Mouse (Mus musculus): ENCODE results near the gene Ncoa6. TPM values are rescaled to one million over a fixed set of nuclear protein-coding genes. Genes with fewer than 3 reads are reported as not detected.

The Ncoa6 gene
- total and polyA plus RNA-seq, 2 experiments from 2014 or later, result 26.8 to 45.8 TPM

DNA sequence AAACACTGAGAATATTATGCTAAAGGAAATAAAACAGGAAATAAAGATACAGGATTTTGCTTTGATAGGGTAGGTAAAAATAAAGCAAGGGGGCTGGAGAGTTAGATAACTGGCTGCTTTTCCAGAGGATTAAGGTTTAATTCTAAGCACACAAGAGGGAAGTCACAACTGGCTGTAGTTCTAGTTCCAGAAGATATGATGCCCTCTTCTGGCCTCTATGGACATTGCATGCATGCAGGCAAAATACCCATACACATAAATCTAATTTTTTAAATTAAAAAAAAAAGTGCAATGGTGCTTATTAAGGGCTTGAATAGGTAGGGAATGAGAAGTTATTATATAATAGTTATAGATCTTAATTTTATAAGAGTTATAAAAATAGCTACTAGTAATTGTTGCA lies 37.2 kb downstream of the Ncoa6 start:
- peak; percentile 55 for TF ChIP-seq CTCF (IDR thresholded peaks at IDR 0.05; ENCODE audit: low read depth)
- peaks cover 23% of the 10 kb centered on the region for H3K36me3 ChIP-seq (ENCODE audit: insufficient read depth)
- no peaks in the 10 kb centered on the region for H3K4me1 ChIP-seq (ENCODE audit: insufficient read depth)
- H3K27me3 ChIP-seq (ENCODE audit: insufficient read depth, low read length), result no peaks in the 10 kb centered on the region
- no peak overlapping the region for H3K9ac ChIP-seq
- H3K4me3 ChIP-seq (ENCODE audit: low read depth, low read length), result no peak overlapping the region
- ATAC-seq, result no peak
- H3K9me3 ChIP-seq (ENCODE audit: low read length), result no peaks in the 10 kb centered on the region
- peak; percentile 4 for DNase-seq
- H3K4me2 ChIP-seq (ENCODE audit: low read depth), result no peak overlapping the region
- H3K27ac ChIP-seq (ENCODE audit: low read depth, low read length), result no peak overlapping the region

- no peak for ATAC-seq
- Histone ChIP-seq H3K4me2 (ENCODE audit: low read depth) (no peak overlapping the region), H3K9me3 (ENCODE audit: low read length) (no peaks in the 10 kb centered on the region), H3K4me3 (ENCODE audit: low read depth, low read length) (no peak overlapping the region), H3K27me3 (ENCODE audit: insufficient read depth, low read length) (no peaks in the 10 kb centered on the region), H3K27ac (ENCODE audit: low read depth, low read length) (no peak overlapping the region), H3K9ac (no peak overlapping the region), H3K4me1 (ENCODE audit: insufficient read depth) (no peaks in the 10 kb centered on the region), H3K36me3 (ENCODE audit: insufficient read depth) (peaks cover 26% of the 10 kb centered on the region)
- TF ChIP-seq CTCF (IDR thresholded peaks at IDR 0.05; ENCODE audit: low read depth), result no peak
- WGBS, result 83% methylated on average over 2 of the region's 2 CpGs
- no peak for DNase-seq
Measured at GRCm38 (mm10) chr2:155420911-155421310, 52.8 kb downstream of the Ncoa6 start.

GRCm38 (mm10) chr2:155404635-155405034 lies 69.1 kb downstream of the Ncoa6 start:
- Histone ChIP-seq H3K36me3 (ENCODE audit: insufficient read depth) (peaks cover 62% of the 10 kb centered on the region), H3K9ac (no peak overlapping the region), H3K9me3 (ENCODE audit: low read length) (no peaks in the 10 kb centered on the region), H3K27ac (ENCODE audit: low read depth, low read length) (no peak overlapping the region), H3K4me2 (ENCODE audit: low read depth) (no peak overlapping the region), H3K27me3 (ENCODE audit: insufficient read depth, low read length) (no peaks in the 10 kb centered on the region), H3K4me1 (ENCODE audit: insufficient read depth) (no peaks in the 10 kb centered on the region), H3K4me3 (ENCODE audit: low read depth, low read length) (no peak overlapping the region)
- DNase-seq (no peak), ATAC-seq (no peak)
- no peak for TF ChIP-seq CTCF (IDR thresholded peaks at IDR 0.05; ENCODE audit: low read depth)
- WGBS, result 95% methylated on average over 1 of the region's 1 CpGs

DNA sequence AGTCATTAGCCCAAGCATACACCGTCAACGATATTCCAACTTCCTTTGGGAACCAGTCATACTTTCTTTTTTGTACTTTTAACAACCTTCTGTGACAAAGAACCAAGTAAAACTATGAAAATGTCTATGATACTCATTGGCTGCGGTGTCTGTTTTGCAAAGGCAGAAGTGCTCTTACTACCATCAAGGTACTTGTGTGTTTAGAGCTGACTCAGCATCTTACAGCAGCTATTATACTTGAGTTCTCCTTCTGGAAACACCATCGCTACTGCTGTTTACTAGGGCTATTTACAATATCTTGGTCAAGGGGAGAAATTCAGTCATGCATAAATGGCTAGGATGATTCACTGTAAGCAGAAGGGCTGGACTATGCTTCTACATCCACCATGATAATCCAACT lies 71.8 kb downstream of the Ncoa6 start:
- DNase-seq (no peak), ATAC-seq (no peak)
- no peaks in the 10 kb centered on the region for H3K4me1 ChIP-seq (ENCODE audit: insufficient read depth)
- 95% methylated on average over 4 of the region's 4 CpGs for WGBS
- TF ChIP-seq CTCF (IDR thresholded peaks at IDR 0.05; ENCODE audit: low read depth), result no peak
- H3K4me2 ChIP-seq (ENCODE audit: low read depth), result no peak overlapping the region
- no peak overlapping the region for H3K9ac ChIP-seq
- H3K9me3 ChIP-seq (ENCODE audit: low read length), result no peaks in the 10 kb centered on the region
- peaks cover 56% of the 10 kb centered on the region for H3K36me3 ChIP-seq (ENCODE audit: insufficient read depth)
- H3K27me3 ChIP-seq (ENCODE audit: insufficient read depth, low read length), result no peaks in the 10 kb centered on the region
- H3K27ac ChIP-seq (ENCODE audit: low read depth, low read length), result no peak overlapping the region
- H3K4me3 ChIP-seq (ENCODE audit: low read depth, low read length), result no peak overlapping the region

- peaks cover 49% of the 10 kb centered on the region for H3K36me3 ChIP-seq (ENCODE audit: insufficient read depth)
- no peak overlapping the region for H3K9ac ChIP-seq
- H3K27me3 ChIP-seq (ENCODE audit: insufficient read depth, low read length), result no peaks in the 10 kb centered on the region
- no peak for TF ChIP-seq CTCF (IDR thresholded peaks at IDR 0.05; ENCODE audit: low read depth)
- no peak overlapping the region for H3K4me2 ChIP-seq (ENCODE audit: low read depth)
- ATAC-seq (no peak), DNase-seq (no peak)
- no peak overlapping the region for H3K4me3 ChIP-seq (ENCODE audit: low read depth, low read length)
- no peaks in the 10 kb centered on the region for H3K9me3 ChIP-seq (ENCODE audit: low read length)
- no peaks in the 10 kb centered on the region for H3K4me1 ChIP-seq (ENCODE audit: insufficient read depth)
- no peak overlapping the region for H3K27ac ChIP-seq (ENCODE audit: low read depth, low read length)
Measured at GRCm38 (mm10) chr2:155400276-155400675, 73.4 kb downstream of the Ncoa6 start.

DNA sequence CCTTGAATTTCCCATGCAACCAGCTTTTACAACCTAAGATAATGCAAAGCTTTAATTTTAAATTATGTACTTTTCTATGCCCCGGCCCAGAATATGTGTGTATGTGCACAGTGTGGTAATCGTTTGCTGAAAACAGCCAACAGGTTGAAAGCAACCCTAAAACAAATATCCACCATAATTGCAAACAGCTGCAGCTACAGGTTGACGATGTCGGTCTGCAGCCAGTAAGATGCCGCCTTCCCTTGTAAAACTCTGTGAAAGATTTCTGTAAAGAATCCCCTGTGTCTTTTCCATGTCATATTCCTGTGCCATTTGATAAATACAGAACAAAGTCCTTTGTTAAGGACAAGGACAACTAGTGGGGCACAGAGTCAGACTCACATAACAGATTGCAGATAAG lies 79.1 kb downstream of the Ncoa6 start:
- Histone ChIP-seq H3K4me2 (ENCODE audit: low read depth) (no peak overlapping the region), H3K9ac (no peak overlapping the region), H3K27ac (ENCODE audit: low read depth, low read length) (no peak overlapping the region), H3K4me3 (ENCODE audit: low read depth, low read length) (no peak overlapping the region), H3K36me3 (ENCODE audit: insufficient read depth) (peaks cover 43% of the 10 kb centered on the region), H3K9me3 (ENCODE audit: low read length) (no peaks in the 10 kb centered on the region), H3K27me3 (ENCODE audit: insufficient read depth, low read length) (no peaks in the 10 kb centered on the region), H3K4me1 (ENCODE audit: insufficient read depth) (no peaks in the 10 kb centered on the region)
- ATAC-seq (no peak), DNase-seq (no peak)
- no peak for TF ChIP-seq CTCF (IDR thresholded peaks at IDR 0.05; ENCODE audit: low read depth)
- WGBS, result 90% methylated on average over 5 of the region's 5 CpGs

DNA sequence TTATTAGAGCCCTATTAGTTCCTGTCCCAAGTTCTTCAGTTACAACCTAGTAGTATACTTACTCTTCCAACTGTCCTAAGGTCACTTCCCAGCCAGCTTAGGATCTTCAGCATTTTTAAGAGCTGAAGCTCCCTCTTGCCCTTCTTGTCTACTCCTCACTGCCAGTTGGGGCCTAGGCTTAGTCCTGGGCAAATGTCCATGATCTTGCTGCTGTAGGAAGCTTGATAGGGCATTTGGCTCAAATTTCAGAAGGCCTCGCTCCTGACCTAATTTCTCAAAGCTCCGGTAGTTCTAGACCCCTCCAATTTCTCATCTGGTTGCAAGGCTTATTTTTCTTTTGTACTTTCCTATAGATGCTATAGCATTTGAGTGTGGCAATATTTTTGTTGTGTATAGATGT lies 85.1 kb downstream of the Ncoa6 start:
- Histone ChIP-seq H3K9ac (no peak overlapping the region), H3K27me3 (ENCODE audit: insufficient read depth, low read length) (no peaks in the 10 kb centered on the region), H3K4me3 (ENCODE audit: low read depth, low read length) (no peak overlapping the region), H3K4me2 (ENCODE audit: low read depth) (no peak overlapping the region), H3K4me1 (ENCODE audit: insufficient read depth) (peaks cover 8% of the 10 kb centered on the region), H3K9me3 (ENCODE audit: low read length) (no peaks in the 10 kb centered on the region), H3K36me3 (ENCODE audit: insufficient read depth) (peaks cover 53% of the 10 kb centered on the region), H3K27ac (ENCODE audit: low read depth, low read length) (no peak overlapping the region)
- 89% methylated on average over 2 of the region's 2 CpGs for WGBS
- DNase-seq (no peak), ATAC-seq (no peak)
- TF ChIP-seq CTCF (IDR thresholded peaks at IDR 0.05; ENCODE audit: low read depth), result no peak

DNA sequence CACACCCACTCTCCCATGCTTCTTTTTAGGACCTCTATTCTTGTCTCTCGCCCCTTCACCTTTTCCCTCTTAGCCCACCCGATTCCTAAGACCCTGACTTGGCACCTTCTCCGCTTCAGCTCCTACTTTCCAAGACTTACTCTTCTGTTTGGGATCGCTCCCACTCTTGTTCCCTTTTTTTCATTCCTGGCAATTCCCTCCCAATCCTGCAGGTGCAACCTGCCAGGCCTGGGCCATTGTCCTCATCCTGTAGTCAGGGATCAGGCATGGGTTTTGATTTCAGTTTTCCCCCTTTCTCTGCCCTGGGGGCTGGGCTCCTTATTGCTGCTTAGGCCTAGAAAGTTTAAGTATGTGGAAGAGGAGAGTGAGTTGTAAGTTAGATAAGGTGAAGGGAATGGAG lies 86.6 kb downstream of the Ncoa6 start:
- peaks cover 51% of the 10 kb centered on the region for H3K36me3 ChIP-seq (ENCODE audit: insufficient read depth)
- H3K4me3 ChIP-seq (ENCODE audit: low read depth, low read length), result no peak overlapping the region
- TF ChIP-seq CTCF (IDR thresholded peaks at IDR 0.05; ENCODE audit: low read depth), result no peak
- no peak for DNase-seq
- no peak overlapping the region for H3K4me2 ChIP-seq (ENCODE audit: low read depth)
- H3K9me3 ChIP-seq (ENCODE audit: low read length), result no peaks in the 10 kb centered on the region
- WGBS, result 60% methylated on average over 4 of the region's 4 CpGs
- peaks cover 21% of the 10 kb centered on the region for H3K4me1 ChIP-seq (ENCODE audit: insufficient read depth)
- H3K27me3 ChIP-seq (ENCODE audit: insufficient read depth, low read length), result no peaks in the 10 kb centered on the region
- no peak overlapping the region for H3K9ac ChIP-seq
- no peak for ATAC-seq
- H3K27ac ChIP-seq (ENCODE audit: low read depth, low read length), result no peak overlapping the region
